Mouse (Mus musculus) hindlimb bud, embryonic 11.5 days (tissue): Measurements from ENCODE around the gene Hoxb3.

ENCODE experiments used
- DNase-seq: peaks from one replicate; pipeline ENCODE4 v3.0.0-alpha.2; 2012; ENCODE audit warnings: low read depth, low spot score; ENCODE audit errors: extremely low spot score

Hoxb3 gene

DNA sequence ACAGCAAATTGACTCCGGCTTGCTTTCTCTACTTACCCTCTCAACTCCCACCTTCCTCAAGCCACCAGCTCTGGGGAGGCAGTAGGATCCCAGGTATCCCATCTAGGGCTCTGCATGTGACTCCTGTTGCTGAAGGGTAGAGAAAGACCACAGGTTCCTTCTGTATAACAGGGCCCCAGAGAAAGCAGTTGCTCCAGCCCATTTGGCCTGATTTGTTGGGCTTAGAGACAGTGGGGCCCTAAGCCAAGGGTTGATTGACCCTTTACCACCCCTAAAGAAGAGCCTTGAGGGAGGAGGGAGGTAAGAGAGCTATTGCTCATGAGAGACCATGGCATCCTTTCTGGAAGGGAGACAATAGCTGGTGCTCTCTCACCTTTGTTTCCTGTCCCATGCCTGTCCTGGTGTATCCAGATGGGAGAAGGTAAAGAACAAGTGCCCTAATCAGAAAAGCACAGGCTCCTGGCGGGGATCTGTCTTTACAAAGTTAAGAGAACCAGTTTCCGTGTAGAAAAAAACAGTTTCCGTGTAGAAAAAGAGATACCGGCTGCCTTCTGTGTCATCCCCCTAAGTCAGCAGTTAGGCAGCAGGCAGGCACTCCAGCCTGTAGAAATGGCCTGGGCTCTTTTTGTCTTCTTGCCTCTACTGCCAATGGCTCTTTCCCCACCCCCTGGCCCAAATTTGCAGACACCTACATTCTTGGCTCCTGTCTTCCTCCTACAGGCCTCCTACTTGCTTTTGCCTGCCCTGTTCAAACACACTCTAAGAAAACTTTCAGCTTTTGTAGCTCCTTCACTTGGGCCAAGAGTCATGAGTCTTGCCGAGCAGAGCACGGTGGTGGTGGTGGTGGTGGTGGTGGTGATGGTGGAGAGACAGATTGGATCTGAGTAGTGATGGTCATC is 16.1 kb downstream of the Hoxb3 start:
- no peak for DNase-seq

GRCm38 (mm10) chr11:96340698-96341365 is 17.7 kb downstream of the Hoxb3 start:
- no peak for DNase-seq

DNA sequence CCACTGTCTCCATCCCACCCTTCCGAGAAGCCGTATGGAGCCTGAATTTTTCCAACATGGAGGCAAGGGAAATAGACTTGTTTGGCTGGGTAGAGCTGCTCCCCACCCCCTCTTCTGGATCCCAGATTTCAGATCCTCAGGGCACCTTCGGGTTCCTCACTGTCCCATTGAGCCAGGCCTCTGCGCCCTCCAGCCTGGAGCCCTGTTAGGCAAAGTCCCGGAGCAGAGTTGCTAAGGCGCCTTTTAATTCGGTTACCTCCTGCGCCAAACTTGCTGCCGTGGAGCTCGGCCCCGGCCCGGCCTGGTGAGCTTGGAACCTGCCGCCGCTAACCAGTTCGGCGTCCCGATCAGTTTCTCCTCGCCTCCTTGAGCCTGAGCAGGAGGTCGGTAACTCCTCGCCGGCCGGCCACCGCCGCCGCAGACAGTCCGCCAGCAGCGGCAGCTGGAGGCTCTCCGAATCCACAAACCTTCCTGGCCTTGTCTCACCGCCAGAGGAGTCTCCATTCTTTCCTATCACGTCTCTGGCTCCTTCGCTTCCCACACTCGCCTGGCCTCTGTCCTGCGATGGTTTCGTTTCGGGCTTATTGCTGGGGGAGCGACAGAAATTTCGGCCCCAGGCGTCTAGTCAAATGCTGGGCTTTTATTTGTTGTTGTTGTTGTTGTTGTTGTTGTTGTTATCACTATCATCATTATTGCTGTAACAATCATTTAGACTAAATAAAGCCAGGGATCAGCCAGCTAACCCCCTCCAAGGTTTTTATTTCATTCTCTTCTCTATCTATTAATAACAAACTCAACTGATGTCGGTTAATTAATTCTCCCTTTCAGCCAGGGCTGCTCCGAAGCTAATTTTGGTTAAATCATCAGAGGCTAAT is 18.8 kb downstream of the Hoxb3 start:
- DNase-seq = no peak

DNA sequence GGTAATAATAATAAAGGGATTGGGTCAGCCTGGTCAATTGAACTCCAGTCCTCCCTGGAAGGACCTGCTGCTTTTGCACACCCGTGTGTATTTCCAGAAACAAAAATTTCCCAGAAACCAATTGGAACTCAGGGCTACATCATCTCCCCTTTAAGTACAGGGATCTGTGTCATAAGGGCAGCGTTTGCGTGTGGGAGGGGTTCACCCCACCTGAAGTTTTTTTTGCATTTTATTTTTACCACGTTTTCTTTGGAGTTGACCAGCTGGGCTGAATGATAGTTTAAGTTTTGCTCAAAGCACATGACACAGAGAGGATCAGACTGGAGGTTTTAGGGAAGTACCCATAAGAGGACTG is 19.4 kb downstream of the Hoxb3 start:
- no peak for DNase-seq

DNA sequence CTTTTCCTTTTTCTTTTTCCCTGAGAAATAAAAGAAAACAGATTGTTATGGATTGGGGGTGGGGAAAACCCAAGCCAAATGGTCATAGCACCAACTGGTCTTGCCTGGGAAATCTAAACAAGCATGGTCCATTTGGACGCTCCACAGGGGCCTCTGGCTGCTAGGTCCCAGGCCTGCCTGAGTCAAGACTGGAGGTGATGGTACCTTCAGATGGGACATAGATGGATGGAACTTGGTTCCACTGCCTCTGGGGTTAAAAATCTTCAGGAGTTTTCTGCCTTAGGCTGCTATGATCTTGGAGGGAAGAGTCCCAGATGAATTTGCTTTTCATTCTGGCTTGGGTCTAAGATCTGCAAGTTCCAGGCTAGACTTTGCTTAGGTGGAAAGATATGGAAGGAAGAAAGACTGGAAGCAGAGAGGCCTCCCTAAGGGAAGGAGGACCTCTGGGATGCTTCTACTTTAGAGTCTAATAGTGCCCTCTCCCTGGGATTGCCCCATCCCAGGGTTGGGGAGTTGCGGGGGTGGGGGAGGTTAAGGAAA is 20.1 kb downstream of the Hoxb3 start:
- no peak for DNase-seq

GRCm38 (mm10) chr11:96344061-96344877 is 21.1 kb downstream of the Hoxb3 start:
- DNase-seq = no peak

DNA sequence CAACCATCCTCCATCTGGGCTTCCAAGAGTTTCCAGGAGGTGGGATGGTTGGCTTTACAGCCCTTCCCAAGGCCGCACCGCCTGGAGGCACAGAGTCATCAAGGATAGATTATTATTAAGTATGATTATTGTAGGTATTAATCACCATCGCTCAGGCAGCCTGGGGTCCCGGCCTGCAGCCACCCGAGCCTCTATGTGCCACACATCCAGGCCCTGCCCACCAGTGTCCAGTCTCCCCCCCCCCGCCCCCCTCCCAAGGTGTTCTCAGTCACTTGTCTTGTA is 21.7 kb downstream of the Hoxb3 start:
- DNase-seq = no peak

DNA sequence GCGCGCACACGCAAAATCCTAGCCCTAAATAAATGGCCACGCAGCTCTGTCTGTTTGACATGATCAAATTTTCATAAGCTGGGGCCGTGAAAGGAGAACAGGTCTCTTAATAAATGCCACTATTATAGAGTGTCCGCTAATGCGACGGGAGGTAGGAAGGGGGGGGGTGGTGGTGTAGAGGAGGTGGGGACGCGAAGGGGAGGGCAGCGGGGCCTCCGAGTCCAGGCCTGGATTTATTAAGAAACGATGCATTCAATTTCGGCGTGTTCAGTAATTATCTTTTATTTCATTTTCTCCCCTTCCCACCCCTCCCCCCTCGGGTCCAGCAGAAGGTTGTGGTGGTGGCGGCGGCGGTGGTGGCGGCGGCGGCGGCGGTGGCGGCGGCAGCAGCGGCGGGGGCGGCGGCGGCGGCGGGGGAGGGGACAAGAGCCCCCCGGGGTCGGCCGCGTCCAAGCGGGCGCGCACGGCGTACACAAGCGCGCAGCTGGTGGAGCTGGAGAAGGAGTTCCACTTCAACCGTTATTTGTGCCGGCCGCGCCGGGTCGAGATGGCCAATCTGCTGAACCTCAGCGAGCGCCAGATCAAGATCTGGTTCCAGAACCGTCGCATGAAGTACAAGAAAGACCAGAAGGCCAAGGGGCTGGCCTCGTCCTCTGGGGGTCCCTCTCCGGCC is 22.2 kb downstream of the Hoxb3 start:
- no peak for DNase-seq

DNA sequence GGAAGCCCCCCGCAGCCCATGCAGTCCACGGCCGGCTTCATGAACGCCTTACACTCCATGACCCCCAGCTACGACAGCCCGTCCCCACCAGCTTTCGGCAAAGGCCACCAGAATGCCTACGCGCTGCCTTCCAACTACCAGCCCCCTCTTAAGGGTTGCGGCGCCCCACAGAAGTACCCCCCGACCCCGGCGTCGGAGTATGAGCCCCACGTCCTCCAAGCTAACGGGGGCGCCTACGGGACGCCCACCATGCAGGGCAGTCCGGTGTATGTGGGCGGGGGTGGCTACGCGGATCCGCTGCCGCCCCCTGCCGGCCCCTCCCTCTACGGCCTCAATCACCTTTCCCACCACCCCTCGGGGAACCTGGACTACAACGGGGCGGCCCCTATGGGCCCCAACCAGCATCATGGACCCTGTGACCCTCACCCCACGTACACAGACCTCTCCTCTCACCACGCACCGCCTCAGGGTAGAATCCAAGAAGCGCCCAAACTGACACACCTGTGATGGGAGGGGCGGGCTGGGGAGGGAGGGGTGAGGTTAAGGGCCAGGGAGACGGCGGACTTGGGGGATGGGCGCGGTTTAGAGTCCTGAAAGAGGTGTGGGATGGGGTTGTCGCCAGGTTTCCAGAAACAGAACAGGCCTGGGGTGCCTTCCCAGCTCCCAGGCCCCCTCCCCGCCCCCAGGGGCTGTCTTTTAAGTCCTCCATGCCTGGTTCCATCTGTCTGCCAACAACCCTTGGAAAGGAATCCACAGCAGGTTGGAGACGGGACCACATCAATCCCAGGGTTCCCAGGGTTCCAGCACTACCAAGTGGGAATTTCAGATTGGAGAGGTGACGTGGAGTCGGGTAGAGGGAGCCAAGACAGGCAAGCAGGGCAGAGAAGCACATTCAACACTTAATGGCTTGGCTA is 23.0 kb downstream of the Hoxb3 start:
- no peak for DNase-seq

GRCm38 (mm10) chr11:96346916-96347520 is 23.9 kb downstream of the Hoxb3 start:
- no peak for DNase-seq

DNA sequence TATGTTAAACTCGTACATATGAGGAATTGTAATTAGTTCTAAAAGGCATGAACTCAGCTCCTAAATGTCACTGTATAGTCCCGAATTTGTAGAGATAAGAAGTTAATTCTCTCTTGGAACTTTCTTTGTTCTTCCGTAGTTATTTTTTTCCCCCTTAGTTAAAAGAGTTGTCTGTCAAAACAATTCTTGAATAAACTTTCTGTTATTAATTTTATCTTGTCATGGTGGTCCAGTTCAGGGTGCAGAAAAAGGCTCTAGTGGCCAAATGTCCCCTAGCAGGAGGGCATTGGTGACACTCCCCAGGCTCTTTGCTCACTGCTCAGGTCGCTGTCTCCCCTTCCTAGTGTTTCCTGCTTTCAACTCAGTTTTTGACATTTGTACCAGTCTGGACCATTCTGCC is 24.6 kb downstream of the Hoxb3 start:
- DNase-seq = no peak

DNA sequence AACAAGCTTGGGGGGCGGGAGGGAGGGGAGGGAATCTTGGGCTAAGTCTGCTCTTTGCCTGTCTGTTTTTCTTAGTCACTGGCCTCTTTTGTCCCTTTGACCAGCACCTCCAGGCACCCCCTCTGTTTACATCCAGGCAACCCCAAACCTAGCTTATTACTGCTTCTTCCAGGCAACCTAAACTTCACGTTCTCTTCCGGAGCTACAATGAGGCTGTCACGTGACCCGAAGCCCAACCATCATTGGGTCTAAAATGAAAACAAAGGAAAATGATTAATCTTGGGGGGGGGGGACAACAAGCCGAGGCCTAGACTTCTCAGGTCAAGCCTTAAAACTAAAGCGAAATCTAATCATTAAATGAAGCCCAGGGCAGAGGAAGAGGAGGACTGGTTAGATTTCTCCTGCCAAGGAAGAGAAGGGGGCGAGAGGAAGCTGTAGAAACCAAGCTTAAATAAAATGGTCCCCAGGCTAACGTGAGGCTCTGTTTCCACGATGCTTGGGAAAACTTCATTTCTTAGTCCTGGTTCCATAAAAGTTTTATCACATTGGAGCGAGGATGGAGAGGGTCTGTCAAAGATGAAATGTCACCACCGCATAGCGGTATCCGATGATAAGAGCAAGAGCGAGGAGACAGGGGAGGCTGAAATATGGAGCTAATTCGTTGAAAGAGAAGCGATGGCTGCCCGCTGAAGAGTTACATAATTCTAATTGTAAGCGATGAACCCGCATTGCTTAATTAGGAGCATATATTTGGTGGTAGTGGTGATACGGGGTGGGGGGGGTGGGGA is 25.2 kb downstream of the Hoxb3 start:
- no peak for DNase-seq

DNA sequence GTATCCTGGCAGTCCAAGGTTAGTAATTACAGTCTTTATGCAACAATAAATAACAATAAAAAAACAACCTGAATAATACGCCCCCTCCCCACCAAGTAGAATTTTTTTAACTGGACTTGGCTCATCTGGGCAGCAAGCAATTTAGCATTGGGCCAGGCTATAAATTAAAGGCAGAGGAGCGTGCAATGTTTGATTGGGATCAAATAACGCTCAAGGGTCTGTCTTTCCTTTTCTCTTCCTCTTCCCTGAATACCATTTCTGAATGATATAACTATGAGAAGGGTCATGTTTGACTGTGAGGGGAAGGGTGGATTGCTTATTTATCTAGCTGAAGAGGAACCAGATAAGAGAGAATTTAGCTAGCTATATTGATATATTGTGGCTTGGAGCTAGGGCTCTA is 25.9 kb downstream of the Hoxb3 start:
- no peak for DNase-seq

GRCm38 (mm10) chr11:96349491-96350340 is 26.6 kb downstream of the Hoxb3 start:
- DNase-seq = no peak

GRCm38 (mm10) chr11:96350341-96350624 is 27.2 kb downstream of the Hoxb3 start, which contains the start of gene Hoxb2:
Hoxb2 (plus strand) TSS chr11:96350525.
- DNase-seq = no peak

DNA sequence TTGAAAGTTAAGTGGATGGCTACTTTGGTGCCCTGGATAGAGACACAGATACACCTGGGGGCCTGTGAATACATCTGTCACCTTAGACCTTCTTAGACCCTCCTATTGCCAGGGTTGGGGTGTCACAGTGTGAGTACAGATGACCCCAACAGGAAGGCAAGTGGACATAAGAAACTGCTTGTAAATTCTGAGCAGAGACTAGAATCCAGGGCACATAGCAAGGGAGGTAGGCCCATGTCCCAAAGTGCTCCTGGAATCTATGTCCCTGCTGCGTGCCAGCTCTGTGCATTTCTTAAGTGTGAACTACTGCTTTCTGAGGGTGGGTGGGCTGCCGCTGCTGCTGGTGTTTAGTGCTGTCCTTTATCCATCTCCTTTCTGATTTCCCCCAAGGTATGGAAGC is 27.7 kb downstream of the Hoxb3 start:
- no peak for DNase-seq

DNA sequence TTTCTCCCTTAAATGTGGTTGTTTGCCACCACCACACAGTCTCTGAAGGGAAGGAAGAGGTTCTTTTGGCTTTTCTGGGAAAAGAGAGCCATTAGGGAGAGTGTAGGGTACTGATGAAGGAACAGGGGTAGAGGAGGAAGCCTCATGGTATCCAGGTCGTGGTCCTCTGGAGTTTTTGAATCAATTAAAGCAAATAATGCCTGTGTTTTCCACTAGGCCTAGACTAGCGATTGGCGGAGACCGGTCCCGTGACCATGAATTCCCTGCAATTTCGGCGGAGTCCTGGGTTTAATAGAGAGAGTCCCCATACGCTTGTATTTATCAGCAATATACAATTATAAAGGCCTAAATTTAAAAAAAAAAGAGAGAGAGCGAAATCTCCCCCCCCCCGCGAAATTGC is 28.2 kb downstream of the Hoxb3 start:
- no peak for DNase-seq
